Mouse (Mus musculus) layer of hippocampus, adult 9-11 months (tissue): ENCODE results near the gene Papola.
A peak's percentile ranks its signal among the peaks of the same experiment; 100 is the strongest.

ENCODE experiments used
- DNase-seq: peaks from one replicate; pipeline ENCODE4 v3.0.0; 2022

Papola gene

GRCm38 (mm10) chr12:105784196-105784999 is at the start of gene Papola:
Gene Papola (plus strand): TSS chr12:105784694.
- DNase-seq, result peak; percentile 92

DNA sequence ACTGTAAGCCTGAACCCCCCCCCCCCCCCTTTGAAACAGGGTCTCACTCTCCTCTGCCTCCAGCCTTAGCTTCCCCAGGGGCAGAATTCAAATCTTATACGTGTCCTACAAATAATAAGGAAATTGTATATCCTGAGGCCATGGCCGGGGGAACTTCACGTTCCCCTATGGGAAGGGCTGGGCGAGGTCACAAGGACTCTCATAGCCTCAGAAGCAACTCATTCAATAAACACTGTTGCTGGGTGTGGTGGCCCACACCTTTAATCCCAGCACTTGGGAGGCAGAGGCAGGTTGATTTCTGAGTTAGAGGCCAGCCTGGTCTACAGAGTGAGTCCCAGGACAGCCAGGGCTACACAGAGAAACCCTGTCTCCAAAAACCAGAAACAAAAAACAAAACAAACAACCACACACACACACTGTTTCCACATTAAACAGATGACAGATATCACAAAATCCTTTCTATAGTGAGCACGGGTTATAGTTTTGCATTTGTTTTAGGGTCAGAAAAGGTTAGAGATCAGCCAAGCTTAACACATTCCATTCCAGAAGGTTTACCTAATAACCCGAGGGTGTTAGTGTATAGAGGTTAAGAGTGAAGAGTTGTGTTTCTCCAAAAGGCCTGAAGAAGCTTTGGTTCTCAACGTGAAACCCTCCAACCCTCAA is 49.1 kb upstream of the Papola start:
- no peak for DNase-seq

- no peak for DNase-seq
These were observed 48.6 kb upstream of the Papola start for GRCm38 (mm10) chr12:105735889-105736251.

DNA sequence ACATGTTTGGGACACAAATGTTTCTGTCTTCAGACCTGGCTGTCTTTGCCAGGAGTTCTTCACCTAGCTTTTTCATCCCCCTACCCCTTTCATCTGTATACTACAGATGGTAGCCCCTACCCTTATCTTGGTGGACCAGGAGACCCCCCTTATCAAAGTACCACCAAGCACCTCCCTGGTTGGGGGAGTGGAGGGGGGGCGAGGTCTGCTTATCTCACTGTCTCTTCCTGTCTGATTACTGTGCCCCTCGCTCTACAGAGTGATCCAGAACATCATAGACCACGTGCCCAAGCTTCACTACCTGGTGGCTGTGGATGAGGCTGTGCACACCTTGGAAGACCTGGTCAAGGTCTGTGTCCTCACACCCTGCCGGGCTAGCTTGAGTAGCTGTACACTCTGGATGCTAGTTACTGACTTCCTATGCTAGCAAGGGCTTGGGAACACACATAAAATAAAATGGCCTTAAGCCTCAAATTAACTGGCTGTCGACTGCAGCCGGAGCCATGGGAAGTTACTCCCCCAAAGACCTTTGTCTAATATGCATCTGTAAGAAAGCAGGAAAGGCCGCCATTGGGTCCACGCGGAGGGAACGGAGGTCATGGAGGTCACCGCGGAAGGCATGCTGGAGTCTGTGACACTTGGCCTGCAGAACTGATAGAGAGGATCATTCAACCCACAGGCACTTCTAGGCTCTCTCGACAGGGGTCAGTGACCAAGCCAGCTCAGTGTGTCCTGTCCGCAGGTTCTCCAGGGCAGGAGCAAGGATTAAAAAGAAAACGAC is 46.0 kb upstream of the Papola start:
- DNase-seq, result no peak

DNA sequence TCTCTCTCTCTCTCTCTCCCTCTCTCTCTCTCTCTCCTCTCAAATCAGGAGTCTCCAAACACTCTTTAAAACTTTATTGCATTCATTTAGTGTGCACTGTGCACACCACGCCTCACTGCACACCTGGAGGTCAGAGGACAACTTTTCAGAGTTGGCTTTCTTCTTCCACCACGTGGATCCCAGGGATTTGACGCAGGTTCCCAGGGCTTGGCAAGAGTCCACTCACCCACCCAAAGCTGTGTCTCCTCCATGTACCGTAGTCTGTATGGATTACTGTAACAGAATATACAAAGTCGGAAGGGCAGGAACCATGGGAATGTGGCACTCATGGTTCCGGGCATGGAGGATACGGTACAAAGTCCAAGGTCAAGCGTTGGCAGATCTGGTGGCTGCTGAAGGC is 44.8 kb upstream of the Papola start:
- DNase-seq, result no peak

- no peak for DNase-seq
These were observed 36.4 kb upstream of the Papola start for GRCm38 (mm10) chr12:105748114-105748513.

GRCm38 (mm10) chr12:105753813-105754212 is 30.7 kb upstream of the Papola start:
- DNase-seq, result no peak

- DNase-seq, result no peak
These were observed 26.5 kb upstream of the Papola start for GRCm38 (mm10) chr12:105757816-105758497.

DNA sequence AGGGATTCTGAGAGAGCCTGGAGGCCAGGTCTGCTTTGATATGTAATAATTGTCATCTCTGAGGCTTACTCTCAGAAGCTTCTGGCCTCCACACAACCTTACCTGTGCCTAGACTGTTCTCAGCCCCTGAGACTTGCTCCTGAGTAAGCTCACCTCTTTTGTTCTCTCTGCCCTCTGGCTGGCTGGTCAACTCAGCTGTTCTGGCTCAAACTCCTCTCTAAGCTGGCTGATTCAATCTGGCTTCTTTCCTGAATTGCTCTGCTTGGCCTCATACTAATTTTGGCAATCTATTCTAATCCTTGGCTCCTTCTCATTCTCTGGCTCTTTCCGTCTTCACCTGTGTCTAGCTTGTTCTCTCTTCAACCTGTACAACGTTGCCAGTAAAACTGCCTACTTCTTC is 25.6 kb upstream of the Papola start:
- no peak for DNase-seq

DNA sequence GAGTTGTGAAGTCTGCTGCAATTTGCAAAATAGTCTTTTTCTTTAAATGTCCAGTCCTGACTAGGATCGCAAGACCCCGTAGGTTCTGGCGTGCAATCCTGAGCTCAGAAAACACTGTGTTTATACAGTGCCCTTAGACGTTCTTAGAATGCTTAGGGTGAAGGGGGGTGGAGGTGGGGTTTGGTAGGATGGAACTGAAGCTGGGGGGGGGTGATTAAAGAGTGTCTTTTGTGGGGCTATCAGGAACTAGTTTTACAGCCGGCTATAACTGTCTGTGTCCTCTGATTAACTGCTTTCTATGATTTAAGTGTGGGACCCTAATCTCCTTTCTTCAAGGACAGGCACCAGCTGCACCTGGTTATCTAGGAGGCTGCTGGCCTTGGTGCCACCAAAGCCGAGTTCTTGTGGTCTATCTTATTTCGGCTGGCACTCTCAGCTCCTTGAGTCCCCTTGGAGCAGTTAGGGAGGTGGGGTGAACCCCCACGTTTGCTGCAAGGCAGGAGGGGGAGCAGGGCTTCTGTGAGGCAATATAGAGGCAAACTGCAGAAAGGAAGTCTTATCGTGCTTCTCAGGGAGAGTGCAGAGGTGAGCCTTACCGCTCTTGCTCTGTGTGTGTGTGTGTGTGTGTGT is 24.5 kb upstream of the Papola start:
- DNase-seq, result no peak

GRCm38 (mm10) chr12:105761171-105761570 is 23.3 kb upstream of the Papola start:
- no peak for DNase-seq

DNA sequence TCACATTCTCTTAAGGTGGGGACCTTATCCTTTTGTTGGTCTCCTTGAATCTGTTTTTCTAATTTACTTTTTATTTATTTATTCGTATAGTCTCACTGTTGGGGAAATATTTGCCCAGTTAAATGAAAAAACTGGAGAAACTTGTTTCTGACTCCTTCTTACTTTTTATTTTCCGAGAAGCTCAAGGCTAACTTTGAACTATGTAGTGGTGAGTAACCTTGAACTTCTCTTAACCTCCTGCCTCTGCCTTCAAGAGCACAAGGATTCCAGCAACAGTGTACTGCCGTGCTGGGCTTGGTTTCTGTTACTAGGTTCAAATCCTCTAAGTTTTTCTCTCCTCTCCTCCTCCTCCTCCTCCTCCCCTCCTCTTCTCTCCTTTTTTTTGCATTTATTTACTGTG is 22.9 kb upstream of the Papola start:
- no peak for DNase-seq

- no peak for DNase-seq
These were observed 14.8 kb upstream of the Papola start for GRCm38 (mm10) chr12:105769700-105770099.

DNA sequence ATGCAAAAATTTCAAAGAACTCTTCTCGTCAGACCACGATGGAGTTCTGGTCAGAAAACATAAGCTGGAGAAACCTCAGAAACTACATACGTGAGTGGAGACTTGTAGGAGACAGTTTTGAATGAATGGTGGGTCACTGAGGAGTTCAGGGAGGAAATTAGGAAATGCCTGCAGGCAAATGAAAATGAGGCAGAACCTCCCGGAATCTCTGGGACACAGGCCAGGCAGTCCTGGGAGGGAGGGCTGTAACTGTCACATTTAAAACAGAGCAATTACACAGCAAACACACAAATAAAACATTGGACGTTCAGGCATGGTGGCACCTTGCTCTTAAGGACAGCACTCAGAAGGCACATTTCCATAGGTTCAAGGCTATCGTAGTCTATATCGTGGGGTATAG is 9.6 kb upstream of the Papola start:
- DNase-seq, result no peak

- DNase-seq, result no peak
These were observed 6.8 kb upstream of the Papola start for GRCm38 (mm10) chr12:105777651-105778050.

- DNase-seq, result peak; percentile 62
These were observed 693 bp downstream of the Papola start for GRCm38 (mm10) chr12:105785000-105785774.

- no peak for DNase-seq
These were observed 1.6 kb downstream of the Papola start for GRCm38 (mm10) chr12:105786113-105786512.

GRCm38 (mm10) chr12:105787626-105788025 is 3.1 kb downstream of the Papola start:
- DNase-seq, result no peak

GRCm38 (mm10) chr12:105789885-105790284 is 5.4 kb downstream of the Papola start:
- DNase-seq, result no peak

DNA sequence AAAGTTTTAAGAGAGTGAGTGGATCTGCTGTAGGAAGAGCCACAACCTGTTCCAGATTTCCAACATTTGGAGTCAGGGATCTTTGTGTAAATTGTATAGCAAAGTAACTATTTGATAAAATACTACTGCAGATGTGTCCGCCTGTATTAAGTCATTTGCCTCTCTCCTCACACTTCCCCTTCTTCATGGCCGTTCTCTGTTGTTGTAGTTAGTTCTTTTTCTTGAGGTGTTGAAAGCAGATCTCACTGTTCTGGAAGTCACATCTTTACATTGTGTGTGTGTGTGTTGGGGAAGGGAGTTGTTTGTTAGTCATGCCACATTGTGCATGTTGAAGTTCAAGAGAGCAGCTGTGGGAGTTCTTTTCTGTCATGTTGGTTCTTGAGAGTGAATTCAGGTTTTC is 10.4 kb downstream of the Papola start:
- no peak for DNase-seq

GRCm38 (mm10) chr12:105798001-105798400 is 13.5 kb downstream of the Papola start:
- DNase-seq, result no peak

GRCm38 (mm10) chr12:105805790-105806189 is 21.3 kb downstream of the Papola start:
- DNase-seq, result no peak
